Mouse (Mus musculus): ENCODE results near the gene Gm5565. TPM values are rescaled to one million over a fixed set of nuclear protein-coding genes. Genes with fewer than 3 reads are reported as not detected.
"Not testable (repeated sequence)": the region's sequence is repeated elsewhere in the genome, so short reads cannot be mapped to it uniquely, and the experiment has no call there.

The Gm5565 gene
- not detected in 2 replicates for total RNA-seq (2017)

DNA sequence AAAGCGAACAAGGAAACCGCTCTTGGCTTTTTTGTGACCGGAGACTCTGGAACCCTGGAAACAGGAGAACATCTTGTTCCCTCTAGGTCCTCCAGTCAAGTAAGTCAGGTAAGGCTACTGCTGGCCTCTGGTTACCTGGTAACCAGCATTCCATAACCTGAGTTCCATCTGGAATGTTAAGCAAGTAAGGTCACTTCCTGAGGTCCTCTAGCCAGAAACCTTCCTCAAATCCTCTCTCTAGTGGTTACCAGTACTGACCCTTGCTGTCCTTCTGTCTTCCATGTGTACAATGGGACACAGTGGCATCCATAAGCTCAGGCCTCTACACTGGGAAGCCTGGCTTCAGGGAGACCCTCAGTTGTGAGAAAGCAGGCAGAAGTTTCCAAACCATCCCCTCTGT lies at the start of gene Gm5565:
TSS of gene Gm5565 (minus strand) at position 101 of the 400 bp plus-strand sequence.
- not testable (repeated sequence) for ATAC-seq (replicated peaks; ENCODE audit: low read depth, poor library complexity, severe bottlenecking)

DNA sequence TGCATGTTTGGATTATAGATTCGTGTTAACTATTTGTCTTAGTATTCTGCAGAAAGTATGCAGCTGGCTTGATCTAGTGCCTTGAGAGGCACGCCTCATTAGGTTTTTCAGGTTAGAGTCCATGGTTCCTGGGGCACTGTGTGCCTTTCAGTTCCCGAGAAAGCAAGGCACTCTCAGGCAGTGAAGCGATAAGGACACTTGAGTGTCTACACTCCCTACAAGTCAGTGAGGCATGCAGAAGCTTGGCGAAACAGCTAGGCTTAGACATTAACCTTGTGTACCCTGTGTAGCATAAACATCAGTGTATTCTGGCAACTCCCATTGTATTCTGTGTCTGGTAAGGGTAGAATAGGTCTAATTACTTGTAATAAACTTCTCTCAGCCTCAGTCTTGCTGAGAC lies 45.2 kb upstream of the Gm5565 start:
- no peak for ATAC-seq (replicated peaks; ENCODE audit: low read depth, poor library complexity, severe bottlenecking)

DNA sequence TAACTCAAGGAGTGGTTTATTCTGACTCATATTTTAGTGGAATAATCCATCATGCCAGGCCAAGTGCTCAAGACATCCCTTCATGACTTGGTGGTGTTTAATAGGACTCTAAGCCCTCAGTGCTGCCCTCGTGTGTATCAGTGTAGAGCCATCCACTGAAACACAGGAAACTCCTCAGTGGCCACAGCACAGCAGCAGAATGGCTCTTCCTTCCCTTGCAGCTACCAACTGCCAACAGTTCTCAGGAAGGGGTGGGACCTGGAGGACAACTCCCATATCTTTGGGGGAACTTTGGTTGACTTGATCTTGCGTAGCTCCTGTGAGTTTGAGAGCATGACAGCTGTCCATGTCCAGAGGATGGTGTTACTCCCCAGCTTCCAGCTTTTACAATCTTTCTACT lies 43.6 kb upstream of the Gm5565 start:
- ATAC-seq (replicated peaks; ENCODE audit: low read depth, poor library complexity, severe bottlenecking), result peak; percentile 73

GRCm38 (mm10) chr5:146200580-146200979 lies 40.2 kb upstream of the Gm5565 start:
- ATAC-seq (replicated peaks; ENCODE audit: low read depth, poor library complexity, severe bottlenecking), result no peak

GRCm38 (mm10) chr5:146199540-146199939 lies 39.2 kb upstream of the Gm5565 start:
- ATAC-seq (replicated peaks; ENCODE audit: low read depth, poor library complexity, severe bottlenecking), result peak; percentile 82

GRCm38 (mm10) chr5:146199073-146199472 lies 38.7 kb upstream of the Gm5565 start:
- ATAC-seq (replicated peaks; ENCODE audit: low read depth, poor library complexity, severe bottlenecking), result no peak

DNA sequence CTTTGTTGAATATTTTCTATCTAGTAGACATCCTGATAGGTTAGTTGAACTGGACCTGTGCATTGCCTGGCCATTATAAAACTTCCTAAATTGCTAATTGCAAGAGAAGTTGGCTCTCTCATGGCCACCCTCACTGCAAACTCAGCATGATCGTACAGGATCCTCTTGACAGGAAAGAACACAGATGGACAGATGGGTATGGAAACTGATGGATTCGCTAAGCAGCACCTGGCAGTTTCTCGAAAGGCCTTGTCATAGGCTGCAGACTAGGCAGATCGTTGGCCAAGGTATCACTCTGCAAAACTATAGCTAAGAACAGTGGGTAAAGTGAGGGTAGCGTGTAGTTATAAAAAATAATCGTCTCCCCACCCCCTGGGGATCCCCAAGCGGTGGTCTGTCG lies 33.0 kb upstream of the Gm5565 start:
- ATAC-seq (replicated peaks; ENCODE audit: low read depth, poor library complexity, severe bottlenecking), result no peak

GRCm38 (mm10) chr5:146190501-146191269 lies 30.3 kb upstream of the Gm5565 start:
- no peak for ATAC-seq (replicated peaks; ENCODE audit: low read depth, poor library complexity, severe bottlenecking)

- ATAC-seq (replicated peaks; ENCODE audit: low read depth, poor library complexity, severe bottlenecking), result no peak
Measured at GRCm38 (mm10) chr5:146190093-146190492, 29.8 kb upstream of the Gm5565 start.

- no peak for ATAC-seq (replicated peaks; ENCODE audit: low read depth, poor library complexity, severe bottlenecking)
Measured at GRCm38 (mm10) chr5:146188712-146189111, 28.4 kb upstream of the Gm5565 start.

GRCm38 (mm10) chr5:146188144-146188543 lies 27.8 kb upstream of the Gm5565 start:
- ATAC-seq (replicated peaks; ENCODE audit: low read depth, poor library complexity, severe bottlenecking), result 0 out of 2 replicates have a peak, but pooled peaks have one; percentile 50

DNA sequence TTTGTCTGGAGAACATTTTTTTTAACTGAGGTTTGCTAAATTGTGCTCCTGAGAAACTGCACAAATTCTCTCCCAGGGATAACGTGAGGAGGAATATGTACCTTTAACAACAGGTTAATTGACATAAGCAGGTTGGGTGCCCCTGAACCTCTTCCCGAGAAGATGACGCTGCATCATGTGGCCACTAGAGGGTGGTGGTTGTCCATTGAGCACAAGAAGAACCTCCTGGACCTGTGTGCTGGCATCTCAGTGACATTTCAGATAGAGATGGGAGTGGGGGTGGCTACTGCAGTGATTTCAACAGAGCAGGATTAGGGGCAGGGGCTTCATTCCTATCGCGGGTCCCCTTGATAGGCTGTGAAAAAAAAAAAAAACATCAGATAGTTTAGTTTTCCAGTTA lies 27.1 kb upstream of the Gm5565 start:
- ATAC-seq (replicated peaks; ENCODE audit: low read depth, poor library complexity, severe bottlenecking), result 0 out of 2 replicates have a peak, but pooled peaks have one; percentile 72

DNA sequence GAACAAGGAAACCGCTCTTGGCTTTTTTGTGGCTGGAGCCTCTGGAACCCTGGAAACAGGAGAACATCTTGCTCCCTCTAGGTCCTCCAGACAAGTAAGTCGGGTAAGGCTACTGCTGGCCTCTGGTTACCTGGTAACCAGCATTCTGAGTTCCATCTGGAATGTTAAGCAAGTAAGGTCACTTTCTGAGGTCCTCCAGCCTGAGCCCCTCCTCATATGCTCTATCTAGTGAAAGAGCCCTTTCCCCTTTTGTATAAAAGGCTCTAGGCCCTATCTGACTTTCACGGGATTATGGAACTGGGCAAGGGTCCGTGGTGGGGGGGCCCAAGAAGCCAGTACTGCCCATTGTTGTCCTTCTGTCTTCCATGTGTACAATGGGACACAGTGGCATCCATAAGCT lies 24.9 kb upstream of the Gm5565 start, which contains the start of gene 1700001J03Rik:
TSS of gene 1700001J03Rik (minus strand) at position 101 of the 400 bp plus-strand sequence.
- ATAC-seq (replicated peaks; ENCODE audit: low read depth, poor library complexity, severe bottlenecking), result not testable (repeated sequence)

- not testable (repeated sequence) for ATAC-seq (replicated peaks; ENCODE audit: low read depth, poor library complexity, severe bottlenecking)
Measured at GRCm38 (mm10) chr5:146172744-146173143, 12.4 kb upstream of the Gm5565 start.

- not testable (repeated sequence) for ATAC-seq (replicated peaks; ENCODE audit: low read depth, poor library complexity, severe bottlenecking)
Measured at GRCm38 (mm10) chr5:146170621-146171020, 10.3 kb upstream of the Gm5565 start, which contains the start of gene Gm6309. Gm6309 (minus strand) TSS chr5:146170721.

GRCm38 (mm10) chr5:146158326-146158725 lies 2.0 kb downstream of the Gm5565 start:
- not testable (repeated sequence) for ATAC-seq (replicated peaks; ENCODE audit: low read depth, poor library complexity, severe bottlenecking)

- ATAC-seq (replicated peaks; ENCODE audit: low read depth, poor library complexity, severe bottlenecking), result no peak
Measured at GRCm38 (mm10) chr5:146150454-146150853, 9.9 kb downstream of the Gm5565 start.

GRCm38 (mm10) chr5:146147903-146148302 lies 12.4 kb downstream of the Gm5565 start:
- no peak for ATAC-seq (replicated peaks; ENCODE audit: low read depth, poor library complexity, severe bottlenecking)
